Mouse (Mus musculus): ENCODE data around the gene Adipor2. TPM values are rescaled to one million over a fixed set of nuclear protein-coding genes. Genes with fewer than 3 reads are reported as not detected.

Gene Adipor2
- total RNA-seq, 1 experiment, result 59.4 TPM

GRCm38 (mm10) chr6:119390728-119391127 lies 26.8 kb downstream of the Adipor2 start:
- in situ Hi-C loops (cut with MboI; ENCODE audit: low sequenced_read_pairs in 2 of 2, unreplicated experiment in 2 of 2), result no loop called here
- no peak for DNase-seq (ENCODE audit: low read depth, low spot score)
- Histone ChIP-seq H3K9ac (ENCODE audit: insufficient read depth, low read depth, low read length, poor library complexity, severe bottlenecking) (no peak overlapping the region), H3K9me3 (ENCODE audit: control insufficient read depth, insufficient read depth, low read depth, low read length) (no peaks in the 10 kb centered on the region), H3K4me3 (ENCODE audit: insufficient read depth in 1 of 2, low read depth in 1 of 2, low read length in 2 of 2, poor library complexity in 1 of 2, severe bottlenecking in 1 of 2) (no peak overlapping the region), H3K36me3 (ENCODE audit: control insufficient read depth, insufficient read depth, low read length, poor library complexity, severe bottlenecking) (no peaks in the 10 kb centered on the region; the same call in 1 of the 2 replicates), H3K27ac (ENCODE audit: insufficient read depth, low read depth, low read length, poor library complexity, severe bottlenecking) (no peak overlapping the region), H3K4me1 (ENCODE audit: control insufficient read depth in 2 of 2, insufficient read depth in 2 of 2, low read length in 2 of 2, poor library complexity in 1 of 2) (peaks cover 0 to 2% of the 10 kb centered on the region in 2 experiments; a peak in 1 of 4 replicates)
- TF ChIP-seq CHD2 (IDR thresholded peaks at IDR 0.05; ENCODE audit: low read depth, low read length), result no peak
- no peak for TF ChIP-seq MAFK (IDR thresholded peaks at IDR 0.05; ENCODE audit: insufficient read depth, low read depth, low read length)
- TF ChIP-seq ZNF384 (IDR thresholded peaks at IDR 0.05; ENCODE audit: low read depth, low read length), result no peak
- TF ChIP-seq ZC3H11A (IDR thresholded peaks at IDR 0.05; ENCODE audit: borderline replicate concordance, low read depth, low read length), result no peak
- TF ChIP-seq HCFC1 (IDR thresholded peaks at IDR 0.05; ENCODE audit: borderline replicate concordance, insufficient read depth, low read length), result no peak

- Histone ChIP-seq H3K9ac (ENCODE audit: insufficient read depth, low read depth, low read length, poor library complexity, severe bottlenecking) (peak overlapping the region; percentile 62; the same call in 1 of the 2 replicates), H3K4me1 (ENCODE audit: control insufficient read depth in 2 of 2, insufficient read depth in 2 of 2, low read length in 2 of 2, poor library complexity in 1 of 2) (peaks cover 0 to 2% of the 10 kb centered on the region in 2 experiments; a peak in 1 of 4 replicates), H3K36me3 (ENCODE audit: control insufficient read depth, insufficient read depth, low read length, poor library complexity, severe bottlenecking) (no peaks in the 10 kb centered on the region; the same call in 1 of the 2 replicates), H3K27ac (ENCODE audit: insufficient read depth, low read depth, low read length, poor library complexity, severe bottlenecking) (no peak overlapping the region), H3K9me3 (ENCODE audit: control insufficient read depth, insufficient read depth, low read depth, low read length) (no peaks in the 10 kb centered on the region), H3K4me3 (ENCODE audit: insufficient read depth in 1 of 2, low read depth in 1 of 2, low read length in 2 of 2, poor library complexity in 1 of 2, severe bottlenecking in 1 of 2) (peak overlapping the region; percentile 58 to 72)
- in situ Hi-C loops (cut with MboI; ENCODE audit: low sequenced_read_pairs in 2 of 2, unreplicated experiment in 2 of 2), result no loop called here
- no peak for DNase-seq (ENCODE audit: low read depth, low spot score)
- no peak for TF ChIP-seq HCFC1 (IDR thresholded peaks at IDR 0.05; ENCODE audit: borderline replicate concordance, insufficient read depth, low read length)
- TF ChIP-seq ZNF384 (IDR thresholded peaks at IDR 0.05; ENCODE audit: low read depth, low read length), result no peak
- no peak for TF ChIP-seq MAFK (IDR thresholded peaks at IDR 0.05; ENCODE audit: insufficient read depth, low read depth, low read length)
- TF ChIP-seq ZC3H11A (IDR thresholded peaks at IDR 0.05; ENCODE audit: borderline replicate concordance, low read depth, low read length), result no peak
- TF ChIP-seq CHD2 (IDR thresholded peaks at IDR 0.05; ENCODE audit: low read depth, low read length), result no peak
Measured at GRCm38 (mm10) chr6:119389089-119389488, 28.4 kb downstream of the Adipor2 start.

- DNase-seq (ENCODE audit: low read depth, low spot score), result peak; percentile 95
- in situ Hi-C loops (cut with MboI; ENCODE audit: low sequenced_read_pairs in 2 of 2, unreplicated experiment in 2 of 2), result no loop called here
- Histone ChIP-seq H3K4me3 (ENCODE audit: insufficient read depth in 1 of 2, low read depth in 1 of 2, low read length in 2 of 2, poor library complexity in 1 of 2, severe bottlenecking in 1 of 2) (peak overlapping the region; percentile 98 to 99), H3K4me1 (ENCODE audit: control insufficient read depth in 2 of 2, insufficient read depth in 2 of 2, low read length in 2 of 2, poor library complexity in 1 of 2) (peaks cover 0 to 2% of the 10 kb centered on the region in 2 experiments; a peak in 1 of 4 replicates), H3K27ac (ENCODE audit: insufficient read depth, low read depth, low read length, poor library complexity, severe bottlenecking) (peak overlapping the region; percentile 93), H3K9me3 (ENCODE audit: control insufficient read depth, insufficient read depth, low read depth, low read length) (no peaks in the 10 kb centered on the region), H3K36me3 (ENCODE audit: control insufficient read depth, insufficient read depth, low read length, poor library complexity, severe bottlenecking) (no peaks in the 10 kb centered on the region; the same call in 1 of the 2 replicates), H3K9ac (ENCODE audit: insufficient read depth, low read depth, low read length, poor library complexity, severe bottlenecking) (peak overlapping the region; percentile 97)
- TF ChIP-seq HCFC1 (IDR thresholded peaks at IDR 0.05; ENCODE audit: borderline replicate concordance, insufficient read depth, low read length), result peak; percentile 96
- TF ChIP-seq ZNF384 (IDR thresholded peaks at IDR 0.05; ENCODE audit: low read depth, low read length), result no peak
Measured at GRCm38 (mm10) chr6:119388650-119389012, 28.9 kb downstream of the Adipor2 start.

GRCm38 (mm10) chr6:119387801-119388649 lies 29.5 kb downstream of the Adipor2 start:
- peak; percentile 16 for DNase-seq (ENCODE audit: low read depth, low spot score)
- peak overlapping the region; percentile 93 for H3K27ac ChIP-seq (ENCODE audit: insufficient read depth, low read depth, low read length, poor library complexity, severe bottlenecking)
- in situ Hi-C loops (cut with MboI; ENCODE audit: low sequenced_read_pairs in 2 of 2, unreplicated experiment in 2 of 2), result no loop called here
- no peaks in the 10 kb centered on the region; the same call in 1 of the 2 replicates for H3K36me3 ChIP-seq (ENCODE audit: control insufficient read depth, insufficient read depth, low read length, poor library complexity, severe bottlenecking)
- H3K9me3 ChIP-seq (ENCODE audit: control insufficient read depth, insufficient read depth, low read depth, low read length), result no peaks in the 10 kb centered on the region
- TF ChIP-seq HCFC1 (IDR thresholded peaks at IDR 0.05; ENCODE audit: borderline replicate concordance, insufficient read depth, low read length), result no peak
- TF ChIP-seq CHD2 (IDR thresholded peaks at IDR 0.05; ENCODE audit: low read depth, low read length), result no peak
- no peak for TF ChIP-seq ZNF384 (IDR thresholded peaks at IDR 0.05; ENCODE audit: low read depth, low read length)
- peaks cover 0 to 2% of the 10 kb centered on the region in 2 experiments; a peak in 1 of 4 replicates for H3K4me1 ChIP-seq (ENCODE audit: control insufficient read depth in 2 of 2, insufficient read depth in 2 of 2, low read length in 2 of 2, poor library complexity in 1 of 2)
- H3K4me3 ChIP-seq (ENCODE audit: insufficient read depth in 1 of 2, low read depth in 1 of 2, low read length in 2 of 2, poor library complexity in 1 of 2, severe bottlenecking in 1 of 2), result peak overlapping the region; percentile 98 to 99
- peak overlapping the region; percentile 97 for H3K9ac ChIP-seq (ENCODE audit: insufficient read depth, low read depth, low read length, poor library complexity, severe bottlenecking)
